Mouse (Mus musculus) myocyte (in vitro differentiated cells): ENCODE data around the gene Pkib.

ENCODE experiments used
- E2F4 ChIP-seq: IDR thresholded peaks from one replicate; pipeline ENCODE4 v1.6.1; 2011; ENCODE audit warnings: mild to moderate bottlenecking, control low read depth, moderate library complexity; ENCODE audit not compliant: insufficient read depth
- MAX ChIP-seq: IDR thresholded peaks from one replicate; pipeline ENCODE4 v1.6.1; 2011; ENCODE audit warnings: low read depth, mild to moderate bottlenecking, control low read depth
- MYOD1 ChIP-seq, 3 experiments: IDR thresholded peaks; one replicate each; pipeline ENCODE4 v1.6.1; 2011; ENCODE audit warnings: control low read depth in 2 of 3, low read depth in 2 of 3, mild to moderate bottlenecking in 2 of 3, moderate library complexity in 1 of 3; ENCODE audit not compliant: insufficient read length in 2 of 3, control insufficient read depth in 1 of 3
- POLR2A ChIP-seq: IDR thresholded peaks from one replicate; pipeline ENCODE4 v1.6.1; 2011; ENCODE audit warnings: low read depth, mild to moderate bottlenecking, control low read depth, moderate library complexity; ENCODE audit not compliant: insufficient read length
- TCF3 ChIP-seq: IDR thresholded peaks from one replicate; pipeline ENCODE4 v1.6.1; 2011; ENCODE audit warnings: low read depth, control low read depth; ENCODE audit not compliant: insufficient read length
- USF1 ChIP-seq: IDR thresholded peaks from one replicate; pipeline ENCODE4 v1.6.1; 2011; ENCODE audit warnings: low read depth, mild to moderate bottlenecking, control low read depth, moderate library complexity

DNA sequence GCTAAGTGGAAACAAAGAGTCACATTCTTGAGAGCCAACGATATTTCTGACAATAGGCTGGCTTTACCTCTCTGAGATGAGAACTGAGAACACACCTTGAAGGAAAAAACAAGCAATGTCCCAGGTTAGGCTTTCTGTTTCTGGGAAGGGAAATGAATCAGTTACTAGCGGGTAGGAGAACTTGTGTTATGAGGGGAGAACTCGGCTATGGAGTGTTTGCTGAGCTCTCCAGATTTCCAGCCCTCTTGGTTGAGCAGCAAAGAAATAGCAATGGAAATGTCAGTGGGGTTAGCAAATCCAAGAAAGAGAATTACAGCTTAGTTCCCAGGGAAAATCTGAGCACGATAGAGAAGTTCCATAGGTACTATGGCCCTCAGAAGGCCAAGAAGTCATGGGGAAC is 70.5 kb downstream of the Pkib start:
- no peak for TF ChIP-seq POLR2A
- TF ChIP-seq TCF3, result no peak
- no peak for TF ChIP-seq USF1
- TF ChIP-seq E2F4, result no peak
- TF ChIP-seq MYOD1 (IDR thresholded peaks at IDR 0.05; ENCODE audit: control insufficient read depth in 1 of 3, insufficient read length in 2 of 3, low read depth in 2 of 3), result no peak
- no peak for TF ChIP-seq MAX
